In the genomic region with DNA sequence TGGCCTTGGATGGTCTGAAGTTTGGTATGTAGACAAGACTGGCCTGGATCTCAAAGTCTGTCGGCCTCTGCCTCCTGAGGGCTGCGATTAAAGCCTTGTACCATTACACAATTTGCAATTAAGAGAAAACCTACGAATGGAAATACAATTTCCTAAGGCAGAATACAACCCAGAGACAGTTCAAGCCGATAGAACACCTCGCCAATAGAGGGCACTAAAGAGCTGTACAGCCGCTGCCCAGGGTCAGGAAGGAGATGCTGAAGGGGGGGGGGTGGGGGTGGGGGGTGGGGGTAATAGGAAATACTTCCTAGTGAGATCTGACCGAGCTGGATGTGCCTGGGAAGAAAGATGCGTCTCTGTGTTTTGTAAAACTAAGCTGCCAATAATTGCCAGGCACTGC, we compare ENCODE assay signal across 9 mouse cellular contexts. TPM values are rescaled to one million over a fixed set of nuclear protein-coding genes. Genes with fewer than 3 reads are reported as not detected.
DNase-seq lines count a peak whose midpoint lies in the region; ATAC-seq and TF ChIP-seq lines count a peak whose summit lies in the region.
"Had no signal": no experiment of that assay in that cellular context is flagged by ENCODE, and none has a peak within 500 bp of the region (broad histone marks: within the 10 kb centered on the region; RNA-seq: fewer than 3 reads in every experiment).

No protein-coding gene starts in this region.

- no peak for TF ChIP-seq POLR2A in small intestine, adult 2 months (IDR thresholded peaks at IDR 0.05; ENCODE audit: low read depth, low read length)

- 32% methylated on average over 8 of the region's 8 CpGs for WGBS in forebrain, embryonic 11.5 days
- 33% methylated on average over 8 of the region's 8 CpGs for WGBS in forebrain, embryonic 12.5 days
- WGBS in embryonic facial prominence, embryonic 14.5 days, result 20% methylated on average over 8 of the region's 8 CpGs
- 21% methylated on average over 8 of the region's 8 CpGs for WGBS in intestine, postnatal 0 days
- 17% methylated on average over 8 of the region's 8 CpGs for WGBS in small intestine, adult 2 months

- H3K4me3 ChIP-seq in forebrain, embryonic 11.5 days (ENCODE audit: low read depth, low read length), result no peak overlapping the region
- no peak overlapping the region for H3K4me3 ChIP-seq in forebrain, embryonic 12.5 days (replicated peaks)
- no peak overlapping the region for H3K4me3 ChIP-seq in embryonic facial prominence, embryonic 14.5 days (ENCODE audit: low read depth, low read length)
- H3K4me3 ChIP-seq in intestine, postnatal 0 days (ENCODE audit: low read depth, low read length), result no peak overlapping the region
- no peak overlapping the region for H3K4me3 ChIP-seq in small intestine, adult 2 months (ENCODE audit: low read depth, low read length)
- H3K4me3 ChIP-seq: stomach, embryonic 15.5 days had no signal

- H3K27ac ChIP-seq in forebrain, embryonic 11.5 days (ENCODE audit: low read depth, low read length), result no peak overlapping the region
- H3K27ac ChIP-seq in forebrain, embryonic 12.5 days, result no peak overlapping the region
- H3K27ac ChIP-seq in embryonic facial prominence, embryonic 14.5 days (replicated peaks; ENCODE audit: low read depth, low read length), result no peak overlapping the region
- H3K27ac ChIP-seq in intestine, postnatal 0 days (ENCODE audit: low read depth, low read length), result no peak overlapping the region
- no peak overlapping the region for H3K27ac ChIP-seq in small intestine, adult 2 months (ENCODE audit: insufficient read depth, low read depth, low read length)
- H3K27ac ChIP-seq: stomach, embryonic 15.5 days had no signal

- H3K36me3 ChIP-seq in forebrain, embryonic 11.5 days (ENCODE audit: control insufficient read depth, insufficient read depth, low read length), result no peaks in the 10 kb centered on the region; the same call in 1 of the 2 replicates
- H3K36me3 ChIP-seq in forebrain, embryonic 12.5 days (replicated peaks), result peaks cover 38% of the 10 kb centered on the region
- peaks cover 56% of the 10 kb centered on the region for H3K36me3 ChIP-seq in embryonic facial prominence, embryonic 14.5 days (ENCODE audit: control insufficient read depth, insufficient read depth, low read length)
- peaks cover 22% of the 10 kb centered on the region for H3K36me3 ChIP-seq in intestine, postnatal 0 days (ENCODE audit: control insufficient read depth, insufficient read depth)
- peaks cover 18% of the 10 kb centered on the region for H3K36me3 ChIP-seq in small intestine, adult 2 months (ENCODE audit: control insufficient read depth, insufficient read depth, low read length)

- DNase-seq in forebrain, embryonic 11.5 days (ENCODE audit: low spot score), result peak; percentile 72
- DNase-seq in A20 (ENCODE audit: low read depth, low spot score), result peak; percentile 63
- DNase-seq in adrenal gland, postnatal 14 days, result peak; percentile 87
- peak; percentile 59 for DNase-seq in embryonic facial prominence, embryonic 14.5 days (ENCODE audit: low spot score)
- DNase-seq in lung, postnatal 10 days, result peak; percentile 90

- H3K27me3 ChIP-seq in forebrain, embryonic 11.5 days (ENCODE audit: control insufficient read depth, insufficient read depth, low read length), result no peaks in the 10 kb centered on the region
- H3K27me3 ChIP-seq in forebrain, embryonic 12.5 days, result no peaks in the 10 kb centered on the region
- no peaks in the 10 kb centered on the region for H3K27me3 ChIP-seq in embryonic facial prominence, embryonic 14.5 days (replicated peaks; ENCODE audit: control insufficient read depth, insufficient read depth, low read length)
- H3K27me3 ChIP-seq in intestine, postnatal 0 days (replicated peaks; ENCODE audit: control insufficient read depth, insufficient read depth, low read length), result no peaks in the 10 kb centered on the region
- H3K27me3 ChIP-seq in small intestine, adult 2 months (ENCODE audit: control insufficient read depth, insufficient read depth, low read length), result no peaks in the 10 kb centered on the region
- H3K27me3 ChIP-seq: stomach, embryonic 15.5 days had no signal

- no peak for ATAC-seq in forebrain, embryonic 11.5 days (replicated peaks; ENCODE audit: low FRiP score)
- no peak for ATAC-seq in forebrain, embryonic 12.5 days (ENCODE audit: low FRiP score)
- ATAC-seq in embryonic facial prominence, embryonic 14.5 days (ENCODE audit: low read depth), result no peak
- ATAC-seq in intestine, postnatal 0 days, result 0 out of 2 replicates have a peak, but pooled peaks have one; percentile 33

- H3K4me1 ChIP-seq in forebrain, embryonic 11.5 days (replicated peaks; ENCODE audit: control insufficient read depth, insufficient read depth, low read length), result no peaks in the 10 kb centered on the region
- no peaks in the 10 kb centered on the region for H3K4me1 ChIP-seq in forebrain, embryonic 12.5 days
- H3K4me1 ChIP-seq in embryonic facial prominence, embryonic 14.5 days (ENCODE audit: control insufficient read depth, insufficient read depth, low read length), result no peaks in the 10 kb centered on the region
- no peaks in the 10 kb centered on the region for H3K4me1 ChIP-seq in intestine, postnatal 0 days (replicated peaks; ENCODE audit: control insufficient read depth, insufficient read depth, low read length)
- H3K4me1 ChIP-seq in small intestine, adult 2 months (ENCODE audit: control insufficient read depth, insufficient read depth, insufficient read length, low read length), result no peaks in the 10 kb centered on the region
- H3K4me1 ChIP-seq: stomach, embryonic 15.5 days had no signal

- TF ChIP-seq CTCF in intestine, postnatal 0 days (IDR thresholded peaks at IDR 0.05; ENCODE audit: low read depth), result peak; percentile 77
- peak; percentile 59; the same call in 1 of the 2 replicates for TF ChIP-seq CTCF in small intestine, adult 2 months (IDR thresholded peaks at IDR 0.05; ENCODE audit: extremely low read depth, insufficient read length, insufficient replicate concordance, low read depth, low read length)

- no peak overlapping the region for H3K4me2 ChIP-seq in forebrain, embryonic 11.5 days (ENCODE audit: low read depth, low read length, severe bottlenecking)
- H3K4me2 ChIP-seq in forebrain, embryonic 12.5 days, result no peak overlapping the region
- H3K4me2 ChIP-seq in embryonic facial prominence, embryonic 14.5 days (ENCODE audit: low read depth, low read length), result no peak overlapping the region
- H3K4me2 ChIP-seq in intestine, postnatal 0 days (replicated peaks; ENCODE audit: low read depth), result no peak overlapping the region
- H3K4me2 ChIP-seq: stomach, embryonic 15.5 days had no signal

- H3K9me3 ChIP-seq in forebrain, embryonic 11.5 days (ENCODE audit: control insufficient read depth, low read length), result no peaks in the 10 kb centered on the region
- H3K9me3 ChIP-seq in forebrain, embryonic 12.5 days, result no peaks in the 10 kb centered on the region
- H3K9me3 ChIP-seq in embryonic facial prominence, embryonic 14.5 days (ENCODE audit: control insufficient read depth, low read length), result no peaks in the 10 kb centered on the region
- no peaks in the 10 kb centered on the region for H3K9me3 ChIP-seq in intestine, postnatal 0 days (ENCODE audit: control insufficient read depth)
- H3K9me3 ChIP-seq: stomach, embryonic 15.5 days had no signal

- H3K9ac ChIP-seq in forebrain, embryonic 11.5 days (ENCODE audit: low read length), result no peak overlapping the region
- H3K9ac ChIP-seq in forebrain, embryonic 12.5 days, result no peak overlapping the region
- no peak overlapping the region for H3K9ac ChIP-seq in embryonic facial prominence, embryonic 14.5 days (ENCODE audit: low read depth, low read length)
- H3K9ac ChIP-seq in intestine, postnatal 0 days (ENCODE audit: low read depth, low read length), result no peak overlapping the region
- H3K9ac ChIP-seq: stomach, embryonic 15.5 days had no signal

RNA-seq across cellular contexts. Expression of a gene that starts 53.8 kb away (rescaled TPM):
- 31.0 and 39.6 TPM in 2 replicates for polyA plus RNA-seq in forebrain, embryonic 11.5 days (2014; fragmentation: Nextera tagmentation; extraction: Ambion mirVana)
- polyA plus RNA-seq in forebrain, embryonic 12.5 days (2016; fragmentation: Nextera tagmentation; extraction: Ambion mirVana), result 35.7 and 35.8 TPM in 2 replicates
- 42.0 and 43.7 TPM in 2 replicates for total RNA-seq in adrenal gland, postnatal 14 days (2021)
- polyA plus RNA-seq in embryonic facial prominence, embryonic 14.5 days (2014; fragmentation: Nextera tagmentation; extraction: Ambion mirVana), result 23.8 and 30.2 TPM in 2 replicates
- polyA plus RNA-seq in intestine, postnatal 0 days (2015; fragmentation: Nextera tagmentation; extraction: Ambion mirVana), result 15.9 and 17.7 TPM in 2 replicates
- 4.6 and 7.8 TPM in 2 replicates for polyA plus RNA-seq in small intestine, adult 2 months (2012; rRNA removed)

RNA-seq across cellular contexts. Expression of a gene that starts 57.8 kb away (rescaled TPM):
- polyA plus RNA-seq in forebrain, embryonic 11.5 days (2014; fragmentation: Nextera tagmentation; extraction: Ambion mirVana), result 55.1 and 57.7 TPM in 2 replicates
- polyA plus RNA-seq in forebrain, embryonic 12.5 days (2016; fragmentation: Nextera tagmentation; extraction: Ambion mirVana), result 72.0 and 72.7 TPM in 2 replicates
- total RNA-seq in adrenal gland, postnatal 14 days (2021), result 63.1 and 64.8 TPM in 2 replicates
- polyA plus RNA-seq in embryonic facial prominence, embryonic 14.5 days (2014; fragmentation: Nextera tagmentation; extraction: Ambion mirVana), result 31.1 and 33.4 TPM in 2 replicates
- 15.7 and 17.7 TPM in 2 replicates for polyA plus RNA-seq in intestine, postnatal 0 days (2015; fragmentation: Nextera tagmentation; extraction: Ambion mirVana)
- 4.4 and 4.5 TPM in 2 replicates for polyA plus RNA-seq in small intestine, adult 2 months (2012; rRNA removed)
